Mouse (Mus musculus): ENCODE measurements around the gene Acmsd. TPM values are rescaled to one million over a fixed set of nuclear protein-coding genes. Genes with fewer than 3 reads are reported as not detected.
"Not testable (repeated sequence)": the region's sequence is repeated elsewhere in the genome, so short reads cannot be mapped to it uniquely, and the experiment has no call there.

Gene Acmsd
- polyA plus RNA-seq, 1 experiment from 2014 or later, result 0.16 TPM

DNA sequence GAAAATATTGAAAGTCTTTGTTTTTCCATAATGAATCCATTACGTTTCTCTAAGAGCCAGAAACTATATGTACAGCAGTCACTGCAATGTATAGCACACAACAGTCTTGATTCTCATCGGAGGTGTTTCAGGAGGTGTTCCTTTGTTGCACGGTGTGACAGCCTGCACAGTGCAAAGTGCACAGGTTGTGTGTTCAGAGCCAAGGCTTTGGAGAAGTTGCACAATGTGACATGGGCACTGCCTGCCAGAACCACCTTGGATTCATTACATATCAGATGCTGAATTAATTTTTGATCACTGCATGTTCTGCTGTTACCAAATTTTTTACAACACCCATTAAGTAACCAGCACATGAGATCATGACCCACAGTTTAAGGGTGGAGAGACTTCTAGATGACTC lies 3.2 kb downstream of the Acmsd start:
- no peak for ATAC-seq (ENCODE audit: insufficient number of reproducible peaks, insufficient read depth, low FRiP score, low read depth)
- Histone ChIP-seq H3K27me3 (ENCODE audit: control insufficient read depth, insufficient read depth, low read length) (no peaks in the 10 kb centered on the region), H3K9me3 (ENCODE audit: control insufficient read depth, low read depth, low read length) (no peaks in the 10 kb centered on the region), H3K4me2 (replicated peaks; ENCODE audit: low read depth, low read length) (no peak overlapping the region), H3K27ac (ENCODE audit: low read length) (no peak overlapping the region), H3K36me3 (ENCODE audit: control insufficient read depth, insufficient read depth, low read length) (no peaks in the 10 kb centered on the region), H3K9ac (replicated peaks; ENCODE audit: low read depth, low read length) (no peak overlapping the region), H3K4me3 (ENCODE audit: low read depth, low read length) (no peak overlapping the region), H3K4me1 (ENCODE audit: control insufficient read depth, insufficient read depth, low read length) (no peaks in the 10 kb centered on the region)
- WGBS, result 89% methylated on average over 3 of the region's 3 CpGs

DNA sequence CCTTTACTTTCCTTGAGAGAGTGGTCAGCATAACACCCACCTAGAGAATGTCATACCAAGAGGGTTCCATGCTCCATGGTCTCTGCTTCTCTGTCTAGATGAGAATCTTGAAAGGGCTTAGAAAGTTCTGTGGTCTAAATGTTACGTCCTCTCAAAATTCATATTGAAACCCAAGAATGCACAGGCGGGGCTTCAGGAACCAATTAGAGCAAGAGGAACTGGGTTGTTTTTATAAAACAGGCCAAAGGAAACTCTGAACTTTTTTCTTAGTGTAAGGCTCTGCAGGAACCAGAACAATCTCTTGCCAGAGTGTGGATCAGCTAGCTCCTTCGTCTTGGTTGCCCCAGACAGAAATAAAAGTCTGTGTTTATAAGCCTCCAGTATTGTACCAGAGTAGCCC lies 3.6 kb downstream of the Acmsd start:
- Histone ChIP-seq H3K9me3 (ENCODE audit: control insufficient read depth, low read depth, low read length) (no peaks in the 10 kb centered on the region), H3K36me3 (ENCODE audit: control insufficient read depth, insufficient read depth, low read length) (no peaks in the 10 kb centered on the region), H3K4me3 (ENCODE audit: low read depth, low read length) (no peak overlapping the region), H3K4me1 (ENCODE audit: control insufficient read depth, insufficient read depth, low read length) (no peaks in the 10 kb centered on the region), H3K4me2 (replicated peaks; ENCODE audit: low read depth, low read length) (no peak overlapping the region), H3K27me3 (ENCODE audit: control insufficient read depth, insufficient read depth, low read length) (no peaks in the 10 kb centered on the region), H3K27ac (ENCODE audit: low read length) (no peak overlapping the region), H3K9ac (replicated peaks; ENCODE audit: low read depth, low read length) (no peak overlapping the region)
- WGBS, result 67% methylated on average over 3 of the region's 3 CpGs
- ATAC-seq (ENCODE audit: insufficient number of reproducible peaks, insufficient read depth, low FRiP score, low read depth), result no peak

DNA sequence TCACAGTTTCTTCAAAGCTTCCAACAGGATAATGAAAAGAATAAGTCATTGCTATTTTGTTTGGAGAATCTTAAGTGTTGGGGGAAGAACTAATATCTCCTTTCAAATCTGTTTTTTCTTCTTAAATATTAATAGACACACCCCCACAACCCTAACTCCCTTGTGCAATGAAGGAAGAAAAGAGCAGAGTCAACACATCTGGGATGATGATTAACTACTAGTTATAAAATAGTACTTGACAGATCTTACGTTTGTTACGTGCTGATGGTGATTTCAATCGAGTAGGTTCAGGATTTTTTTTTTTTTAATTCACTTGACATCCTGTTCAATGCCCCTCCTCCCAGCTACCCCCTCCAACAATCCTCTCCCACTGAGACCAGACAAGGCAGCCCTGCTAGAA lies 6.1 kb downstream of the Acmsd start:
- WGBS, result 56% methylated on average over 3 of the region's 3 CpGs
- Histone ChIP-seq H3K9me3 (ENCODE audit: control insufficient read depth, low read depth, low read length) (no peaks in the 10 kb centered on the region), H3K4me1 (ENCODE audit: control insufficient read depth, insufficient read depth, low read length) (no peaks in the 10 kb centered on the region), H3K27ac (ENCODE audit: low read length) (no peak overlapping the region), H3K27me3 (ENCODE audit: control insufficient read depth, insufficient read depth, low read length) (no peaks in the 10 kb centered on the region), H3K9ac (replicated peaks; ENCODE audit: low read depth, low read length) (no peak overlapping the region), H3K36me3 (ENCODE audit: control insufficient read depth, insufficient read depth, low read length) (no peaks in the 10 kb centered on the region), H3K4me3 (ENCODE audit: low read depth, low read length) (no peak overlapping the region), H3K4me2 (replicated peaks; ENCODE audit: low read depth, low read length) (no peak overlapping the region)
- no peak for ATAC-seq (ENCODE audit: insufficient number of reproducible peaks, insufficient read depth, low FRiP score, low read depth)

- H3K36me3 ChIP-seq (ENCODE audit: control insufficient read depth, insufficient read depth, low read length), result no peaks in the 10 kb centered on the region
- no peaks in the 10 kb centered on the region for H3K4me1 ChIP-seq (ENCODE audit: control insufficient read depth, insufficient read depth, low read length)
- WGBS, result 32% methylated on average over 11 of the region's 11 CpGs
- ATAC-seq (ENCODE audit: insufficient number of reproducible peaks, insufficient read depth, low FRiP score, low read depth), result no peak
- no peak overlapping the region for H3K27ac ChIP-seq (ENCODE audit: low read length)
- no peak overlapping the region for H3K4me3 ChIP-seq (ENCODE audit: low read depth, low read length)
- H3K9me3 ChIP-seq (ENCODE audit: control insufficient read depth, low read depth, low read length), result no peaks in the 10 kb centered on the region
- no peaks in the 10 kb centered on the region for H3K27me3 ChIP-seq (ENCODE audit: control insufficient read depth, insufficient read depth, low read length)
- no peak overlapping the region for H3K4me2 ChIP-seq (replicated peaks; ENCODE audit: low read depth, low read length)
- no peak overlapping the region for H3K9ac ChIP-seq (replicated peaks; ENCODE audit: low read depth, low read length)
These were observed 21.3 kb downstream of the Acmsd start for GRCm38 (mm10) chr1:127750401-127751102.

- 41% methylated on average over 4 of the region's 4 CpGs for WGBS
- Histone ChIP-seq H3K36me3 (ENCODE audit: control insufficient read depth, insufficient read depth, low read length) (no peaks in the 10 kb centered on the region), H3K4me3 (ENCODE audit: low read depth, low read length) (no peak overlapping the region), H3K9me3 (ENCODE audit: control insufficient read depth, low read depth, low read length) (no peaks in the 10 kb centered on the region), H3K9ac (replicated peaks; ENCODE audit: low read depth, low read length) (no peak overlapping the region), H3K4me2 (replicated peaks; ENCODE audit: low read depth, low read length) (no peak overlapping the region), H3K27ac (ENCODE audit: low read length) (no peak overlapping the region), H3K27me3 (ENCODE audit: control insufficient read depth, insufficient read depth, low read length) (no peaks in the 10 kb centered on the region), H3K4me1 (ENCODE audit: control insufficient read depth, insufficient read depth, low read length) (no peaks in the 10 kb centered on the region)
- ATAC-seq (ENCODE audit: insufficient number of reproducible peaks, insufficient read depth, low FRiP score, low read depth), result no peak
These were observed 26.6 kb downstream of the Acmsd start for GRCm38 (mm10) chr1:127755806-127756205.

DNA sequence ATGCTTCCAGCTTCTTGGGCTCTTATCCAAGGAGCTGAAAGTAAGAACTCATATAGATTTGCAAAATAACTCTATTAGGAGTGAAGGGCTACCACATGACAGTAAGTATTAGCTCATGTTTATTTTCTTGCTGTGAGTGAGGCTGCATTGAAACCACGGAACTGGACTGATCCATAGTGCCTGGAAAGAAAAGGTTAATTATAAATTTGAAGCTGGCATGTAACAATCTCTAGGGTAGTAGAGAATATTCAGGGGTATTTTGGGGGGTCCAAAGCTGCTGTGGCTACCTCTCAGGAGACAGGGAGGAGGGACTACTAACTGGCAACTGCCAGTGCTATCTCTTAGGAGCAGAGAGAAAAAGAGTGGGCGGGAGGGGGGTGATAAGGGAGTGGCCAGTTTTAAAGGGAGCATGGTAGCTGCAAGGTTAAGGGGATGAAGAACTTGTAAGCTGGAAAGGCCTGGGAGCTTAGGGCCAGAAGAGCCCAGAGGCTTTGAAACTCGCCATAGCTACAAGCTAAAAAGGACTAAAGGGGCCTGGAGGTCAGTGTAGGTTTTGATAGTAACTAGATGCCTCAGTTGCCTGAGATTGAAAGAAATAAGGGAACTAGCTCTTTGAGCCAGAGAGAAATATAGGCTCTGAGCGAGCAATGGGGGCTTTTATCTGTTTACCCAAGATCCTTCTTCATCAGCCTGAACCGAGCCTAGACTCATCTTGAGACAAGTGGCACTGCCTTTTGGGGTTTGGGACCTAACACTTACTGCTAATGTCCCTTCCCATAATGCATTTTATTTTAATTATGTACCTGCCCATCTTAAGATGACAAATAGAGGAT lies 27.3 kb downstream of the Acmsd start:
- no peak overlapping the region for H3K9ac ChIP-seq (replicated peaks; ENCODE audit: low read depth, low read length)
- 64% methylated on average over 5 of the region's 5 CpGs for WGBS
- ATAC-seq (ENCODE audit: insufficient number of reproducible peaks, insufficient read depth, low FRiP score, low read depth), result peak; percentile 83; the same call in 1 of the 2 replicates
- H3K9me3 ChIP-seq (ENCODE audit: control insufficient read depth, low read depth, low read length), result no peaks in the 10 kb centered on the region
- H3K4me3 ChIP-seq (ENCODE audit: low read depth, low read length), result no peak overlapping the region
- no peak overlapping the region for H3K27ac ChIP-seq (ENCODE audit: low read length)
- no peaks in the 10 kb centered on the region for H3K27me3 ChIP-seq (ENCODE audit: control insufficient read depth, insufficient read depth, low read length)
- no peaks in the 10 kb centered on the region for H3K36me3 ChIP-seq (ENCODE audit: control insufficient read depth, insufficient read depth, low read length)
- H3K4me1 ChIP-seq (ENCODE audit: control insufficient read depth, insufficient read depth, low read length), result no peaks in the 10 kb centered on the region
- no peak overlapping the region for H3K4me2 ChIP-seq (replicated peaks; ENCODE audit: low read depth, low read length)

- 89% methylated on average over 3 of the region's 3 CpGs for WGBS
- H3K4me3 ChIP-seq (ENCODE audit: low read depth, low read length); H3K36me3 ChIP-seq (ENCODE audit: control insufficient read depth, insufficient read depth, low read length); H3K9me3 ChIP-seq (ENCODE audit: control insufficient read depth, low read depth, low read length); H3K4me1 ChIP-seq (ENCODE audit: control insufficient read depth, insufficient read depth, low read length); ATAC-seq (ENCODE audit: insufficient number of reproducible peaks, insufficient read depth, low FRiP score, low read depth); H3K27me3 ChIP-seq (ENCODE audit: control insufficient read depth, insufficient read depth, low read length); H3K4me2 ChIP-seq (replicated peaks; ENCODE audit: low read depth, low read length); H3K27ac ChIP-seq (ENCODE audit: low read length); H3K9ac ChIP-seq (replicated peaks; ENCODE audit: low read depth, low read length): not testable (repeated sequence)
These were observed 27.9 kb downstream of the Acmsd start for GRCm38 (mm10) chr1:127757164-127757545.

DNA sequence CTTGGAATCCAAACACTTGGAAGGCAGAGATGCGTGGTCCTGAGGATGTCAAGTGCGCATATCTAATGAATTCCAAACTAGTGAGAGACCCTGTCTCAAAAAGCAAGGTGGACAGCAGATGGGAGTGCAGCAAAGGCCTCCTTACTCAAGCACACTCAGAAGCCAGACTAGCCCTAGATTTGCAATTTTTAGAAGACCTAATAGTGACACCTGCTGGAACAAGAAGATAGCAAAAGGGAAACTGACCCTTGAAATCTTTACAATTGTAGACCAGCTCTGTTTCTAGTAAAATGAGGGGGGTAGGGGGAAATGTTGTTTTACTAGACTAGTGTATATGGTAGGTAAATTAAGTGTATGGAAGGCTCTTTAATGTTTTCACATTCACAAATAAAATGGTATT lies 36.3 kb downstream of the Acmsd start:
- no peaks in the 10 kb centered on the region for H3K27me3 ChIP-seq (ENCODE audit: control insufficient read depth, insufficient read depth, low read length)
- no peaks in the 10 kb centered on the region for H3K4me1 ChIP-seq (ENCODE audit: control insufficient read depth, insufficient read depth, low read length)
- 60% methylated on average over 2 of the region's 2 CpGs for WGBS
- H3K4me3 ChIP-seq (ENCODE audit: low read depth, low read length), result no peak overlapping the region
- no peak overlapping the region for H3K27ac ChIP-seq (ENCODE audit: low read length)
- no peak overlapping the region for H3K4me2 ChIP-seq (replicated peaks; ENCODE audit: low read depth, low read length)
- no peak overlapping the region for H3K9ac ChIP-seq (replicated peaks; ENCODE audit: low read depth, low read length)
- no peaks in the 10 kb centered on the region for H3K9me3 ChIP-seq (ENCODE audit: control insufficient read depth, low read depth, low read length)
- no peaks in the 10 kb centered on the region; the same call in 1 of the 2 replicates for H3K36me3 ChIP-seq (ENCODE audit: control insufficient read depth, insufficient read depth, low read length)
- no peak for ATAC-seq (ENCODE audit: insufficient number of reproducible peaks, insufficient read depth, low FRiP score, low read depth)

All from stomach, embryonic 14.5 days (tissue).